Mouse (Mus musculus): ENCODE measurements at regions not wholly inside any gene's neighbourhood (a gene's known extent, or its start where the extent isn't known, plus 50 kb on each side); places are given as distances from the start of the nearest gene placed in this dataset.

DNA sequence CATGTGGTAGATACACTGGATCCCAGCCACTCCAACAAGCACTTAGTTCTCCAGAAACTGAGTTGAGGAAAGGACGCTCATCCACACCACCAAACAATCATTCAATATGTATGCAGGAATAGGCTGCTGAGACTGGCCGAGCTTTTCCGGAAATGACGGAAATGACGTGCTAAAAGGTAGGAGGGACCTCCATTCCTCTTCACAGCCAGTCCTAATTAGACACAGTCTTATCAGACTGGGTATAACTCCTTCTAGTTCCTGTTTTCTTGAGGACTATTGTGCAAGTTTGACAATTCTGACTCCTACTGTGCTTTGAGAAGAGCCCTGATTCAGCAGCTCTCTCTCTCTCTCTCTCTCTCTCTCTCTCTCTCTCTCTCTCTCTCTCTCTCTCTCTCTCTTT, 477.9 kb upstream of the Gm26657 start:
- no peak for DNase-seq

- no peak for DNase-seq
Measured at GRCm38 (mm10) chr4:56252375-56252774, 487.5 kb upstream of the Gm26657 start.

DNA sequence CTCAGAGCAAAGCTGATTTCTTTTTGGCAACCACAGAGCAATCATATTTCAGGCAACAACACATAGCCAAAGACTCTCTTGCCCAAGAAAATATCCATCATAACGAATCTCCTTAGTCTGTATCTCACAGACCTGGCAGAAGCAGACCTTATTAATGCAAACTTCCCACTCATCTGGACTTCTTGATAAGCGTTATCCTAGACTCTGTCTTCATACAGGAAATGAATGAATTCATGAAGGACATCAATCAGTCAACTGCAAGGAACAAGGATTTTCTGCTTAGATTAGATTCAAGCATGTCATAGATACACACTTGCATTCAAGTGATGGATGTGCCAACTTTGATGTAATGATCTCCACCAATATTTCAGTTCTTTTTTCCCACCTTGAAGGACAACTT, 488.1 kb upstream of the Gm26657 start:
- DNase-seq, result no peak

DNA sequence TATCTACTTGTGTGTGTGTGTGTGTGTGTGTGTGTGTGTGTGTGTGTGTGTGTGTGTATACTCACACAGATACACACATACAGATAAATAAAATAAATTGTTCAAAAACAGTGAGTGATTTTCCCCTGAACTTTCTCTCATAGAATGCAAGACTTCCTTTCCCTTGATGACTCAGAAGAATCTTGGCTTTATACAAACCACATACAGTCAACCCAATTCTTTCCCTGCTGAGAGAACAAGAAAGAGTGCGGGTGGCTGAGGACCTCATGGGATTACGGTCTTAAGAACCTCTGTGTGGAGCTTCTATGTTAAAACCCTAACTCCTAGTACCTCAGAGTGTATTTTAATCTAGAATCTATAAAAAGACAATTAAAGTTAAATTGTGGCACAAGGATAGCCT, 489.3 kb upstream of the Gm26657 start:
- no peak for DNase-seq

- no peak for DNase-seq
Measured at GRCm38 (mm10) chr4:56243863-56244262, 496.0 kb upstream of the Gm26657 start.

DNA sequence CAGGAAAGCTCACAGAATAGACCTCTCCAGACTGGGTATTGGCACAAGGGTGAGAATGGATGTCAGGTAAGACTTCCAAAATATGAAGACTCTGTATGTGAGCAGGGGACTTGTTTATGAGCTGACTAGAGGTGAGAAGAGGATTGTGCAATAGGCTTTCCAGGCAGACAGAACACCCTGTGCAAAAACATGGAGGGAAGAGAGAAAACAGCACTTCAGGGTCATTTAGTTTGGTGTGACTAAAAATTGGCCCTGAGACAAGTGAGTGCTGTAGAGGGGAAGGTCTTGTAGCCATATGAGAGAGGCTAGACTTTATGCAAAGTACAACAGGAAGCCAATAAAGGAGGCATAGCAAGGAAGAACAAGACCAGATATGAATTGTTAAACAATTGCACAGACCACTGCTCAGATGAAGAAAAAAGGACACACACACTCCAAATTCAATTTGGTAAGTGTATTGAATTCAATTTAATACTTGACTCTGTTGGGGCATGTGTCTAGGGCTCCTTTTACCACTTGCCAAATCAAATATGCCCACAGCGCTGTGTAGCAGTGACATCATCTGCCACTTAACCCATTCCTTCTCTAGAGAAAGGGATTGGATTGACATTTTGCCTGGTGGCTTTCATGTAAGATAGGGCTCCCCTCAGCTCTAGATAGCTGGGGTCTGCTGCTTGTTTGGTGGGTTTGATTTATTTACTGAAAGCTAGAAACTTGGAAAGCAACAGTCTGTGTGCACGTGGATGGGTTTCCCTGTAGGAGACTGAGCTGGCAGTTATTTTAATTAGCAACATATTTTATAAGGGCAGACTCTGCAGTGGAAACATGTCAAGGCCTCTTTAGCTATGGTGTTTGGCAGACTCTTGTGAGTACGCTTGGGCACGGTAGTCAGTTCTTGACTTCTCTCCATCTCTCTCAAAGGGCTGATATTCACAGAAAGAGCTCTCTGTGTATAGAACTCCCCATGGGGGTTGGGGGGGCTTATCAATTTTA, 501.1 kb upstream of the Gm26657 start:
- DNase-seq, result no peak

DNA sequence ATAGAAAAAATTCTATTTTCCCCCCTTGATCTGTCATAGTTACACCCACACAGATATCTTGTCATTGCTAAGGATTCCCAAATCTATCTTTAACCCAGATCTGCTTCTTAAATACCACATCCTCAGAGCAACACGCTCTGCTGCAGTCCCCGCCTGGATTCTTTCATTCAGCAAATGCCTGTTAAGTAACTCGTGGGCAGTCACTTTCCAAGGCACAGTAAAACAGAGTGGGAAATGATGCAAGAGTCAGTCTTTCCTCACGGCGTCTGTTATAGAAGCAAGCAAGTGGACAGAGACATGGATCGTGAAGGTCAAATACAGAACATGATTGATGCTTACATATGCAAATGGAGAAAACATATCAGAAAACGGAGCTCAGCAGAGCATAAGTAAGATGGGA, 508.5 kb upstream of the Gm26657 start:
- no peak for DNase-seq

GRCm38 (mm10) chr4:56230451-56230850, 509.4 kb upstream of the Gm26657 start:
- DNase-seq, result no peak

DNA sequence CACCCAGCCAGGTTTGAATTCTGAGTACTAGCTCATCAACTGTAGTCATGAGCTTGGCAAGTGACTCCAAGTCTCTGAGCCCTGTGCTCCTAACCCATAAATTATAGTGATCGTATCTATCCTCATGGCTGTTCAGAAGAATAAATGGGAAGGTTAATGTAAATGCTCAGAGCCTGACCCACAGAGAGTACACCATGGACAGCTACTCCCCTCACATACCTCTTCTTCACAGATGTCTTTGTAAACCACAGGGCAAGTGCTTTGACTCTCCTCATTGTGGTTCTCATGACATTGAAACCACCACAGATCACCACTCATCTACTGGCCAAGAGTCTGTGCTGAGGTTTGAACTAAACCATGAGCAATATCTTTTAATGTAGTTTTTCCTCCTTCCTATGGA, 513.4 kb upstream of the Gm26657 start:
- DNase-seq, result no peak

DNA sequence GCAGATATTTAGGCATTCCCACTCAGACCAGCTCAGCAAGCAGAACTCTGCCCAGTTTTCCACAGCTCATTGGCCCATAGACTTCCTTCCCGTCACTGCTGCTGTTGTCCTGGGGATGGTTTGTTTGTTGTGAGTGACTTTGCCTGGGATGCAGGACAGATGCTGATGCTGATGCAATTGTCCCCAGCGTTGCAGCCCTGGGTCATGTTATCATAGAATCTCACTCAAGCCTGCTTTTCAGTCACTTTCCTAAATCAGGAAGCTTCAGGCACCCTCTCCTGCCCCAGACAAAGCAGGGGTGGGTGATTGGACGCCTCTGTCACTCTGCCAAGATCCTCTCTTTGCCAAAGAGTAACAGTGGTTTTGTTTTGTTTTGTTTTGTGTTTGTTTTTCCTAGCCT, 515.3 kb upstream of the Gm26657 start:
- DNase-seq, result no peak

DNA sequence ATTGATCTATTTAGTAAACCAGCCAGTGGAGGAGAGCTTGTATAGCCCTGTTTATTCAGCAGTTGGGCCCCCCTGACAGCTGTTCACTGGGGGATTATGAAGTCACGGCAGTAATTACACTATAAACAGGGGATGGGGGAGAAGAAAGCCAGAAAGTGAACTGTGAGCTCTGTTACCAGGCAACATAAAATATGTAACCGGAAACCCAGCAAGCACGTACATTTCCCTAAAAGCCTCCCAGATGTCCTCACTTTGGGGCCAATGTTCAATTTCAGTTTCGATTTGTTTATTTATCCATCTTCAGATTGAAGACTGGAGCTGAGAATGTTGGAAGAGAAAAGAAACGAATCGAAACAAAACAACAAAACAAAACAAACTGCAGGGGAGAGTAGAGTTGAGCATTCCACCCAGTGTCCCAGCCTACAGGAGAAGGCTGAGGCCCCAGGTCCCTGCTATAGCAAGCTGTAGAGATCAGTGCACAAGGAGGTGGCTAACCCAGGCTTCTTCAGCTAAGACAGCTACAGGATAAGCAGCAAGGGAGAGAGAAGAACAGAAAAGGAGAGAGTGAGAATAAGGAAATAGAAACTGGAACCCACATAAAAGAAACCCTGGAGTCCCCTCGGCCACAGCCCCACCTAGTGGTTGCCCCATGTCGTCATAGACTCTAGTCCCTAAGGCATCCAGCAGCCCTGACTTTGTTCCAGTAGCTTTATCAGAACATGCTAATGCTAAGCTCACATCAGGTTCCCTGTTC, 517.7 kb upstream of the Gm26657 start:
- peak in 1 of 2 experiments; percentile 33 for DNase-seq

DNA sequence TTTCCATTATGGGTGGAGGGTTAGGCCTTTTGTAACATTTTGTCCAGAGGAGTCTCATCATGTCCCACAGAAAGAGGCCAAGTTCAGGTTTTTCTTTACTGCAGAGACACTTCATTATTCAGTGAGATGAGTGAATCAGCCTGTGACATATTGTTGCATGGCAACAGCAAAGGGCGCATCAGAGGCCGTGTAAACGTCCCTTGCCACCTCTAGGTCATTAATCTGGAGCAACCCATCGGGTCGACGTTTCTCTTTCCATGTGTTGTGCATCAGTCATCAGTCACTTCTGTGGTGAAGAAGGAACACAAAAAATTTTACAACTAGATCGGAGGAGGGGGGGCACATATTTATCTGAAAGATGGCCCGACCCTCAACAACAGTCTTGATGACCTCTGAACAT, 519.3 kb upstream of the Gm26657 start:
- no peak for DNase-seq

DNA sequence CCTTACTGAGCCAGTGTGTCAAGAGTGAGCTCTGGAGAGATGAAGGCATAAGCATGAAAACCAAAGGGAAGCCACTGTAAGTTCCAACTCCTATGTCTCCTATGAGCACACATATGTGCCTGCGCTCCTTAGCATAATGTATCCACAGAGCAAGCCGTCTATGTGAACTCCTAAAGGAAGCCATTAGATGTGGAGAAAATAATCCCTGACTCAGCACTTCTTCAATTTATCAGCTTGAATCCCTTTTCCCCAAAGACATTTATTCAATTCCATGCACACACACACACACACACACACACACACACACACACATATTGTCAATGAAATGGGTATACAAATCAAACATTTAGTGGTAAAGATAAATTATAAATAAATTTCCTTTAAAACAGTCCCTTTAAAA, 530.4 kb upstream of the Gm26657 start:
- DNase-seq, result no peak

DNA sequence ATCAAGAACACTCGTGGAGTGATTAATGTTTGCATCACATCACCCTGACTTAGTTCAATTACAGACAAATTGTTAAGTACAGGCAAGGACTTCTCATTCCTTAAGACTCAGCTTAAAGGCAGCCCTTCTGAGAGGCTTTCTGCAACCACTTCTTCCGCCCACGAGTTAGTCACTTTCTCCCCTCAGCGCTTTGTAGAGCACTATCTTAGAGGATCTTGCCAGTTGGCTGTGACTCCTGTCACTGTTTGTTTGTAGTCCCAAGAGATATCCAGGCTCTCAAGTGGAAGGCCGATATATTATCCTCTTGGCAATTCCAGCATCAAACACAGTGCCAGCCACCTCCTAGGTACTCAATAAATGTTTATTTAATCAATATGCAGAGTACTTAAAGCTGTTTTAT, 532.1 kb upstream of the Gm26657 start:
- DNase-seq, result no peak

DNA sequence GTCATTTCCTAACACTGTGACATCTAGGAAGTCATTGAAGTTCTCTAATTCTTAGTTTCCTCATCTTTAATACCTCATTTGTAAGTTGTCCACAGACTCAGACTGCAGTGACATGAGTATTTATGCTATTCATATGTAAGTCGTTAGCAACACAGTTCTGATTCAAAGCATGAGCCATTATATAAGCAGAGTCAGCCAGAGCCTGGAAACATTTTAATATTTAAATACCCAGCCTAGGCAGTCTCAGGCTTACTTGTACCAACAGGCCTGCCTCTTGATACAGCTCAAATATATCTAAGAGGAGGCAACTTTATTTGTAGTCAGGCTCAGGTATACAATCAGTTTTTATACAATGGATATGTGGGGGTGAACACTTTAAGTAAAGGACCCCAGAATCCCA, 534.8 kb upstream of the Gm26657 start:
- DNase-seq, result no peak

GRCm38 (mm10) chr4:56193365-56193764, 546.5 kb upstream of the Gm26657 start:
- no peak for DNase-seq

- no peak for DNase-seq
Measured at GRCm38 (mm10) chr4:56192516-56192915, 547.4 kb upstream of the Gm26657 start.

DNA sequence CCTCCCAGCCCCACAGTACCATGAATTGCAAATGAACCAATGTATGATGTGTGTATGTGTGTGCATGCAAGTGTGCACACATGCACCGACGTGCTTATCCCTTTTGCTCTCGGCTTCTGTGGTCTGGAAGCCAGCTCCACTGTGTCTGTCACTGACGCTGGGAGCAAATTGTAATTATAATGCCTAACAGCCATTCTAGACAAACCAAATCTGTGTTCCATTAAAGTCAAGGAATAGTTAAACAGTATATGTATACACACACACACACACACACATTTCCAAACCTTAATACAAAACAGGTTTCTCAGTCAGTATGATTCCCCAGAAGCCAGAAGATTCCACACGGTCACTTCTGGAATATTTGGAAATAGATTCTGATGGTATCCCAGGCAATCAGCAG, 560.3 kb upstream of the Gm26657 start:
- DNase-seq, result no peak

- DNase-seq, result no peak
Measured at GRCm38 (mm10) chr4:56178844-56179481, 560.9 kb upstream of the Gm26657 start.

GRCm38 (mm10) chr4:56161257-56161594, 578.6 kb upstream of the Gm26657 start:
- DNase-seq, result no peak

- DNase-seq, result no peak
Measured at GRCm38 (mm10) chr4:56160551-56161256, 579.2 kb upstream of the Gm26657 start.

DNA sequence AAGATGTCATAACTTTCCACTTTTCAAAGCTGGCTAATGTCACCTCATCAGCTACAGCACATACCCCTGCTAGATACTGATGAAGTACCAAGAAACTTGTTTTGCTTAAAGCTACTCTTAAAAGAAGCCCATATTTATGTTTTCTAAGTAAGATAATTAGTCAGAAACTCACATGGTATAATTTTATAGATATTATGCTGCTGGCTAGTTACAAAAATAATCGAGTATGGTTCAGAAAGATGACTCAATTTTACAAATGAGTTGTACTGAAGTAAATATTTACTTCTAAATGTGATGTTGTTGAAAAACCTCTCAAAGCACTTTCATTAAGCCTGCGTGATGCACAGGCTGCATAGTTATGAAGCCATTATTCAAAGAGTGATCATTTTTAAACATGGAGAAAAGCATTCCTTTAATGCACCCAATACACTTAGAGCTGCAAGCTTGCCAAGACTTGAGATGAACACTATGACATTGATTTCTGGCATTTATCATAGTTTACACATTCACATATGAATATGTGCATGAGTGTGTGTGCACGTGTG, 582.3 kb upstream of the Gm26657 start:
- no peak for DNase-seq

- DNase-seq, result no peak
Measured at GRCm38 (mm10) chr4:56150716-56151115, 589.2 kb upstream of the Gm26657 start.
